Mouse (Mus musculus): ENCODE results near the gene Lmod3. TPM values are rescaled to one million over a fixed set of nuclear protein-coding genes. Genes with fewer than 3 reads are reported as not detected.

The Lmod3 gene
- under 1 TPM; 0.38 to 0.42 TPM for total RNA-seq (2021)
- long read RNA-seq, experiment 1, result 0 reads
- long read RNA-seq, experiment 2, result 0 reads

DNA sequence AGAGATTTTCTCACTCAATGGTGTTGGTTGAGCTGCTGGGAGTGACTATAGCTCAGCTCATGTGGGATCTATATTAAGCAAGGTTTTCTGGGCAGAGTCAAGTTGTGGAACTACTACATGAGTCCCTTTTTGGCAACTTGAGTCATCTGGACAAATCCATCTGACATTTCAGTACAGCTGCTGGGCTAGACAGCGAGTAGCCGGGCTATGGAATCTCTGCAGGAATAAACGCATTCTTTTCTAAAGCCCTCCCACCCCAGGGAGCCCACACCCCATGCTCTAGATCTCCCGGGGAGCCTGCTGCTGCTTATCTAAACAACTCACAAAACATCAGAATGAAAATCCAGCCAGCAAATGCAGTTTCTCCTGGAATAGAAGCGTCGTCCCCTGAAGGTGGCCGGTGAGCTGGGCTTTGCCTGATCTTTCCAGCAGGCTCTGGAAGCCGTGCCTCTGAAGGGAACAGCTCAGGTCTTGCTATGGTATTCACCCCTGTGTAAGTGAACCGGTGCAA lies at the start of gene Lmod3:
TSS of gene Lmod3 (minus strand) at position 49 of the 511 bp plus-strand sequence.
- DNase-seq (ENCODE audit: low spot score in 2 of 2), result peak; percentile 12 to 47
- intact Hi-C loops (cut with DNase I), result no loop called here

DNA sequence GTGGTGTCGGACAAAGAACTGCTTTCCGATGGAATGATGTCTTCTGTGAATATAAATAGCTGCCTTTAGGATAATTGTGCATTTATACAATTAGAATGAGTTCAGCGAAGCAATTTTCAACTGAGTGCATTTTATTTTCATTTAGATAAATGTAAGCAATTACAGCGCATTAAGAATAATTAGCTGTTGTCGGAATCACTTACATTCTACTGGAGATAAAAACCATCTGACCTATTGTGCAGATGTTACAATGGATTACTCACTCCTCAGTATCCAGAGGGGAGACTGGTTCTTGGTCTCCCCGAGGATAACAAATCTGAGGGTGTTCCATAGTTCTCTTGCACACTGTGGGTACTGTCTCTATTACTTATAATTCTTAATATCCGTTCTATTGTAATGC lies 49.7 kb upstream of the Lmod3 start:
- DNase-seq (ENCODE audit: low spot score in 2 of 2), result no peak
- intact Hi-C loops (cut with DNase I), result no loop called here

DNA sequence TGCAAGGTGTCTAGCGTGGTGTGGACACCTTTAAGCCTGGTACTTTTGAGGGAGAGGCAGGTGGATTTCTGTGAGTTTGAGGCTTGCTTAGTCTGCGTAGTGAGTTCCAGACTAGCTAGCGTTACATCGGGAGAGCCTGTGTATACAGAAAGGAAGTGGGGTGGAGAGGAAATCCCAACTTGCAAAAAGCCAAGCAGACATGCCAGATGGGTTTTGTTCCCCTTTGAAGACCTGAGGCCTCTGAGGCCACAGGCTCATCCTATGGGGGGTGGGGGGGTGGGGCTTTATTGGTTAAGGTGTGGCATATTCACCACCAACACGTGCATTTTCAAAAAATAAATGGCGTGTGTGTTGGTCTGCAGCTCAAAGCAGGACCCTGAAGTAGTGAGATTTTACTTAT lies 48.1 kb upstream of the Lmod3 start:
- intact Hi-C loops (cut with DNase I), result no loop called here
- no peak for DNase-seq (ENCODE audit: low spot score in 2 of 2)

DNA sequence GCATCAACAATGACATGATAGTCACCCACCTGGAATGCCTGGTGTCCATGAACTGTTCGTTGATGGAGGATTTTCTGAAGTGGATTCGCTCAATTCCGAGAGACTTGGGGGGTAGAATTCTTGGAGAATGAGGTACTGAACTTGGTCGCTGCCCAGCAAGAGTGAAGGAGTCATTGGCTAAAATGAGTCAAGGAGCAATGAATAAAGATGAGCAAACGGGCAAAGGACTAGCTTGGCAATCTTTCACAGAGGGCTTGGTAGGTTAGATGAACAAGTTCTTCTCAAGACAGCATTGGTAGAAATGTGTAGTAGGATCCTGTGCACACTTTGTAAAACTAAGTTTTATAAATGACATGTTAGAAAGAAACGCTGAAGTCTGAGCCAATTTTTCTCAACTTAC lies 47.6 kb upstream of the Lmod3 start:
- no peak for DNase-seq (ENCODE audit: low spot score in 2 of 2)
- intact Hi-C loops (cut with DNase I), result no loop called here

DNA sequence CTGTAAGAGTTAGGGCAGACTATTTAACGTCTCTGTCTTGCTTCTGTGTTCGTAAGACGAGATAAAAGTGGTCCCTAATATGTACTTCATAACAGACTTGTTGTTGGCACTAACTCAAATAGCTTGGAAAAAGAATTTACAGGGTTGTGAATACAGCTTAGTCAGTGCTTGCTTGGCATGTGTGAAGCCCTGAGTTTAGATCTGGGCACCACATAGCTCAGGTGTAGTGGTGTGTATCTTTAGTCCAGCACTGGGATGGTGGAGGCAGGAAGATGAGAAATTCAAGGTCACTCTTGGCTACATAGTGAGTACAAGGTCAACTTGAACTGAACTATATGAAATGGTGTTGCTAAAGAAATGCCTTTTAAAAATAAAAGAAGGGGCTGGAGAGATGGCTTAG lies 44.6 kb upstream of the Lmod3 start:
- intact Hi-C loops (cut with DNase I), result no loop called here
- DNase-seq (ENCODE audit: low spot score in 2 of 2), result no peak

DNA sequence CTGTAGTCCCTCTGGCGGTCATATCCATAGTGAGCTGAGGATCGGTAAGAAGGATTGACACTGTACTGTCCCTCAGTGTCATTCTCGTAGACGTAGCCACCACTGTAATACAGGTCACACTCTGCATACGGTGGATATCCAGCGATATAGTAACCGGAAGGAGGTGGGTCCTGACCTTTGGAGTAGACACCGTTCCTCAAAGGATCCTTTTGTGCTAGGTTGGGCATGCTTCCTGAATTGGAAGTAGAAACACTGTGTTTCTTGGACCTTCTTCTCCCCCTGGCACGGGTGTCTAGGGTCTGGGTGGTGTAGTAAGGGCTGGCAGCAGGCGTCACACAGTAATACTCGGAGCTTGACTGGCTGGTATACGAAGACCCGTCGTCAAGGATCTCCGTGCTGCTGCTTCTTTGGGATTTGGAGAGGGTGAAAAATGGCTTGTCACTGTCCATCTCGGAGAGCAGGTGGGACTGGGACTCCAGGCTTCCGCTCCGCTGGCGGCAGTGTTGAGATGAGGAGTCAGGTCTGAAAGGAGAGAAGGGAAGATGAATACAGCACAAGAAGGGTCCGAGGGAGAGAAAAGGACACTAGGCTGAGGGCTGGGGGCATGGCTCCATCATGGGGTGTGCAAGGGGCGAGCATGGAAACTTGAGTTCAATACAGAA lies 43.4 kb upstream of the Lmod3 start:
- intact Hi-C loops (cut with DNase I), result no loop called here
- no peak for DNase-seq (ENCODE audit: low spot score in 2 of 2)

DNA sequence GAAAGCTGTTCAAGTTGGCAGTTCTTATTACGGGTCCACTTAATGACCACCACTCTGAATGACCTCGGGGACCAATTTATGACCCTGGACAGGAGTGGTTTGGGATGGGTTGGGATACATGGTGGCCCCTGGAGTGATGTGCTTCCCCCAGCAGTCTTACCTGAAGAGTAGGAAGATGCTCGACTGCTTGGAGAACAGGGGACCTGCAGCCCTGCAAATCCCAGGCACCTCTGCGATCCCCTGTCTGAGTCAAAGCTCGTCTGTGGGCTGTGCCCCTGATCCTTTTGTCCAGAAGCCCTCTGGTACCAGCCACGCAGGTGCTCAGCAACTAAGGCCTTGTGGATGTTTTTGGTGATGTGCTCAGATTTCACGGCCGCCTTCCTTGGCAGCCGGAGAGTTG lies 42.9 kb upstream of the Lmod3 start:
- no peak for DNase-seq (ENCODE audit: low spot score in 2 of 2)
- intact Hi-C loops (cut with DNase I), result no loop called here

DNA sequence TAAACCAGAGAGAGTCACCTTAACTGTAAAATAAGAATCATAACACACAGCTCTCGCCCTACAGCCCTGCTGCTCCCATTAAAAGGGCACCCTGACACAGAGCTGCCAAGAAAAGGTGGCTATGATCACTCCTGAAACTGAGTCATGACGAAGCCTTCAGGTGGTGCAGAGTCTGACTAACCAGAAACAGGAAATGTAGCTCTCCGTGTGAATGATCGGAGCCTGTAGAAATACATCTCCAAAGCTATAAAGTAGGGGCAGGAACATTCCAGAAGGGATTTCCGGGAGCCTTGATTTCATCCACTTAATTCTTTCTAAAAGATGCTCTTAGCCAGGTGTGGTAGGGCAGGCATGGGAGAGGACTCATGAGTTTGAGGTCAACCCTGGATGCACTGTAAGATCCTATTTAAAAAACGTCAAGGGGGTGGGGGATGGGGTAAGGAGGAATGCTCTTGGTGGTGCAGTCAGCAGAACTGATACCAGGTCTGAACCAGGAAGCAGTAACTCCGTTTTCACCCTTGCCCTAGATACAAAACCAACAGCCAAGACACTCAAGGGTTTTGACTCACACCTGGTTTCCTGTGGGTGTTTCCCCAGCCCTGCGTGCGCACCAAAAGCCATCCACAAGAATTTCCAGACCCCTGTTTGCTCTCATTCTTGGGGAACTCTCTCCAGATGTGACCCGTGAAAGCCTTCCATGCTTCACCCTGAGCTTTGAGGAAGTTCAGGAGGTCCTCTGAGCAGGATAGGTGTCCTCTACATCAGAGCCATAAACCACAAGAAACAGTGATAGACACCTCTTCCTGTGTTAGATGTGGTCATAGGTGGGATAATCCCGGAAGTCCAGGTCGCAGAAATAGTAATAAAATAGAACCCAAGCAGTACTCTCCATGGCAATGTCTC lies 41.4 kb upstream of the Lmod3 start:
- intact Hi-C loops (cut with DNase I), result no loop called here

DNA sequence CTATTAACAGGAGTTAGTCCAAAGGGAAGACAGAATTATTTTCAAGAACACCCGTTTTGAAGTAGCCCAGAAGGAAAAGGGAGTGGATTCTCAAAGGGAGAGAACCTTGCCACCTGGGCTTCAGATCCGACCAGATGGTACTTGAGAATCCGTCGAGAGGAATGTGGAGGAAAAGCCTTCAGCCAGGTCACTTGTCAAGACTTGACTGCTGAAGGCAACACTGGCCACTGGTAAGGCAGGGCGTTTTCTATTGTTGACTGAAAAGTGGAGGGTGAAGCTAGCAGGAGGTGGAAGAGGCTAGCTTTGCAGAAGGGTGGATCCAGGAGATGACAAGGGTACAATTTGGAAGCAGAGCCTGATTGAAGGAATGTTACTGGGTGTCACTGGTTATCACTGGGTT lies 40.3 kb upstream of the Lmod3 start:
- DNase-seq (ENCODE audit: low spot score in 2 of 2), result no peak
- intact Hi-C loops (cut with DNase I), result no loop called here

More for the DNA sequence above, 41.4 kb upstream of the Lmod3 start:
- no peak for DNase-seq (ENCODE audit: low spot score in 2 of 2)

DNA sequence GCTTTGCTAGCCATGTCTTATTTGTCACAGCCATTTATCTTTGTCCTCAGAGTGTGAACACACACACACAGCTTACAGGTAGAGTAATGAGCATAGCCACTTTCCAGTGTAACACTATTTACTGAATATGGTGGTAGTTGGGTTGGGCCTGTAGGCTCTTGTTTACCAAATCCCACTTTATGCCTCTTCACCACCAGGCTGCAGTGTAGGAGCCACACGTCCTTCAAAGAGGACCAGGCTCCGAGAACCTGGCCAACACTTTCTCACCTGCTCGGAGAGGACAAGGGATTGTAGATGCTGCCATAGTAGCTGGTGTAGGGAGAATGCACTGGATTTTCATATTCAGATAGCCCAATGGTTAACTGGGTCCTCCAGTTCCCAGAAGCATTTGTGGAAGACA lies 39.5 kb upstream of the Lmod3 start:
- DNase-seq (ENCODE audit: low spot score in 2 of 2), result no peak
- intact Hi-C loops (cut with DNase I), result no loop called here

DNA sequence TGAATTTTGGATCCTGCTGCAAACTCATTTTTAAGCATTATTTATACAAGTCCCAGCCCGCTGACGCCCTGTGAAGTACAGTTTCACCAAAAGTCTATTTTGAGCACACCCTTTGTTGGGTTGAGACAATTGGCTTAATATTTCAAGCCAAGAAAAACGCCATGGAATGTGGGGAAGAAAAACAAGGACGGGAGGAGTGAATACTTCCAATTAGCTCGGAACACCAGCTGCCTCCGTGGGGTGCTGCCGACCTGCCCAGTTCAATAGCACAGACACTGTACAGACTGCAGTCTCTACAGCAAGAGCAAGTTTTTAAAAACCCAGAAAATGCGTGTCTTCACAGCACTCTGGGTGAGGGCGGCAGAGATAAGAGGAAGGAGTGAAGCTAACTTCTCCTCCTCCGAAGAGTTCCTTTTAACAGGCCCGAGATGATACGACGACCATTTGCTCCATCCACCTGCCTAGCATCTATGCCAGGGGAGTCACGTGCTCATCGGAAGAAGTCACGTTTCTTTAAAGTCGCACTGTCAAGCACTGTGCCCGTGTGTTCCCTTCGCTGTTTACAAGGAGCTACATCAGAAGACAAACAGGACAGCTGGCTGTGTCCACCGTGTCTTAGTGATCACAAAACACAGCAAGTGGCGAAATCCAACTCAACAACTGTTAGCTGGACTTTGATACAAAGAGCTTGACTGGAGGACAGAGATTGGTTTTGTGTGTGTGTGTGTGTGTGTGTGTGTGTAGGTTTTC lies 38.8 kb upstream of the Lmod3 start:
- intact Hi-C loops (cut with DNase I), result no loop called here
- no peak for DNase-seq (ENCODE audit: low spot score in 2 of 2)

DNA sequence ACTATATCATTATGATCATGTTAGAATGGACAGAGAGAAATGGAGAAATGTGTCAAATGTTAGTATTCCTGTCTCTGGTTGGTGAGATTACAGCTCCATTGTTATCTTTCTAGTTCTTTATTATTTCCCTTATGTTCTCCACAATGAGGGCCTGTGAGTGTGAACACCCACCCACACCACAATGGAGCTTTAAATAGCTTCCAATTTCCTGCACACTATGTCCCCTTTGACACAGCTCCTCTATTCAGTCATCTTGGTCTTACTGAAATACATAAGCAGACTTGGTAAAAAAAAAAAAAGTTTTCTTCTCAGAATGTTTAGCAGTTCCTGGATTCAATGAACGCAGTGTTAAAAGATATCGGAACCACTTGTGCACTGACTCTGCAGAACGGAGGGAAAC lies 38.1 kb upstream of the Lmod3 start:
- DNase-seq (ENCODE audit: low spot score in 2 of 2), result no peak
- intact Hi-C loops (cut with DNase I), result no loop called here

DNA sequence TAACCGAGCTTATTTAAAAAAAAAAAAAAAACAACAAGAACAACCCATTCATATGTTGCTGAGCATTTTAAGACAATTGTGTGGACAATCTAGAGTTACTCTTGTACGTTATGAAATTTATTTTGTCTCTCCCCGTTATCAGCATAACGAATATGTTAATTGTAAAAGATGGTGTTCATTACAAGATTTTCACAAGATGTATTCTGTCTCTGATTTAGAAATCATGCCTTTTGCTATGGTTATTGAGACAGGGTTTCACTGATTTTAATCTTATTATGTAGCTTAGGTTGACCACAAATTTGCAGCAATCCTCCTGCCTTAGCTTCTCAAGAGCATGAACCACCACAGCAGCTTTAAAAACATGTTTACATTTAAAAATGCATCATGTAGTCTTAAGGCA lies 37.3 kb upstream of the Lmod3 start:
- intact Hi-C loops (cut with DNase I), result no loop called here

DNA sequence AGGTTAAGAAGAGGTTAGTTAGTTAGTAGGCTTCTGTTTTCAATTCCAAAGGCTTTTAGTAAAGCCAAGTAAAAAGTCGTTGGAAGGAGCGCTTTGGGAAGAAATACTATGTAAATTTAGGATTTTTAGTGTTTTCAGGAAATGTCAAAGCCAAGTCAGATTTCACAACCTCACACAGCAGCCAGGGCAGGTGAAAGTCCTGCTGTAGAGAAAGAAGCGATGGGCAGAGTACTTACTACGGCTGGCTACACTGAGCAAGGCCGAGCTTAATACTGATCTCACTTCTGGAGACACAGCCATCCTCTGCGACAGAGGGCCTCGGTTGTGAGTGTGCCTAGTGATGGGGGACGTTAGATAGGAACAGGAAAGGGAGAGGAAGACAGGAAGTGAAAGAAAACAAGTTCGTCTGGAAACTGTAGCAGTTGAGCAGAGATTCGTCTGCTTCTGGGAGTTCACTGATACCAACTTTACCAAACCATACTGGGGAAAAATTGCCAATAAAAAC lies 36.8 kb upstream of the Lmod3 start:
- no peak for DNase-seq (ENCODE audit: low spot score in 2 of 2)
- intact Hi-C loops (cut with DNase I), result no loop called here

More for the DNA sequence above, 37.3 kb upstream of the Lmod3 start:
- DNase-seq (ENCODE audit: low spot score in 2 of 2), result no peak

DNA sequence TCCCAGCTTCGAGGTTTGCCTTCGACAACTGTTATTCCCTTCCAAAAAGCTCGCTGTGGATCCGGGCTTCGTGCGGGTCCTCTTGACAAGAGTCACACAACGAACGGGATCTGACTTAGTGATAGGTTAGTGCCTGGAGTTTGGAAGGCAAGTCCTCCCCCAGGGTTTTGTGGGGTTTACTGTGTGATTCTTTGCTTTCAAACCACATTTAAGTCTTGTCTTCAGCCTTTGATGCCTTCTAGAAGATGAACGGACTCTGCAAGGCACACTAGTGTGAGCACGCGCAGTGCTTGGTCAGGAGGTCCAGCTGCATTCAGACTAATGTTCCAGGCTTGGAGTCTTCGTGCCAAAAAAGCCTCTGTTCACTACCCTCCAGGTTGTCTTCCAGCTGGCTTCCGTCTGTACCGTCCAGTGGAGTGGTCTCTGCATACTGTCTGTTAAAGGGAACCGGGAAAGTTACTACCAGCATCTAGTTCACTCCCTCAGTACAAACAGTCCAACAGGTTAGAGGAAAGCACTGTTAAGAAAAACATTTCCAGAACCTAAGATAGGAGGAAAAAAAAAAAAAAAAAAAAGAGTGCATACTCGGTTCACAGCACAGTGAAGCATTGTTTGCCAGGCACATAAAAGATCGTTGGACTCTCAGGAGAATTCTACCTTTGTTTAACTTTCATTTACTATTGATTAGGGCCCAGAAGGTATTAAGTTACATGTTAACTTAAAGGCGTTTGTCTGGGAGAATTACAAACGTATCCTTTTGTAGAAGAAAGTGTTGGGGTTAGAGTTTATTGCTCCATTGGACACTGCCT lies 35.7 kb upstream of the Lmod3 start:
- intact Hi-C loops (cut with DNase I), result no loop called here
- no peak for DNase-seq (ENCODE audit: low spot score in 2 of 2)

DNA sequence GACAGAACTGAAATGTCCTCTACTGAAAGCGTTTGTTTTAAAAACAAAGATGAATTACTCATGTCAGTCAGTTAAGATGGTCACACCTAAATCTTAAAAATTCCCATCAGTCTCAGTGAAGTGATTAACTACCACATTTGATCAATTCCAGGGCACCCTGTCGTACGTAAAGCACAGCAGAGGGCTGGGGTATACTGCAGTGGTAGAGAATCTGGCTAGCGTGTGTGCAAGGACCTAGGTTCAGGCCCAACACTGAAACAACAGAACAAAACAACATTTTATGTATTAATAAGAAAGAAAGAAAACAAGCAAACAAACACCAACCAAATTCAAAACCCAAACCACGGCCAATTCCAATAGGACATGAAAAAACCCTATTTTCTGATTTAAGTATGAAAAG lies 33.8 kb upstream of the Lmod3 start:
- intact Hi-C loops (cut with DNase I), result no loop called here
- DNase-seq (ENCODE audit: low spot score in 2 of 2), result no peak

DNA sequence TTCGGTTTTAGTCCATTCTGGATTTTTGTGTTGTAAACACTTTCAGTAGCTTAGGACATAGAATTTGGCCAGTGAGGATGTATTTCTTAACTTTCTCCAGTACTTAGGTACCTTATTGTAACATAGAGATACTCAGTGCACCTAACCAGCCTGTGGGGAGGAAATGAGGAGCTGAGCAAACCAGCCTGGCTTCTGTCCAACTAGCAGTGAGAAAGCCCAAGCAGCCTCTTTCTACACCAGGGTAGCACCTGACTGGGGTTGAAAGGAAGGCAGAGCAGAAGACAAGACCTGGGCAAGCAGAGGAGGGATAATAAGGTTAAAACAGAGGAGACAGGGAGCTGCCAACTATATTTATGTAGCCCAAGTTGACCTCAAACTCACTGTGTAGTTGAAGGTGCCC lies 31.1 kb upstream of the Lmod3 start:
- no peak for DNase-seq (ENCODE audit: low spot score in 2 of 2)
- intact Hi-C loops (cut with DNase I), result no loop called here

DNA sequence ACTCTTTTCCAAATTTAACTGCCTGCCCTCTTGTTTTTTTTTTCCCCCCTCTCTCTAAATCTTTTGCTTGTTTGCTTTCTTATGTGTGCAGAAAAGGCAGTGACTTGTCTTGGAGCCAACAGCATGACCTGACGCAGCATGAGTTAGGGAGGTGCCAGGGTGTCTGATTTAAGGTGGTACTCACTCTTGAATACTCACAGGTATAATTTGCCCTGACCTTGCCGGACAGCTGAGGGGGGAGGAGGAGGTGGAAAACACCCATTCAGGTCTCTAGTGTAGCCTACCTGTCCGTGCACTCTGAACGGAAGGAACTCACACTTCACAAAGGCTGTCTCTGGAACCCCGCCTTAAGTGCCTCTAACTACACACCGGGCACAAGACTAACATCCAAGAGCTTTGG lies 26.3 kb upstream of the Lmod3 start:
- DNase-seq (ENCODE audit: low spot score in 2 of 2), result no peak
- intact Hi-C loops (cut with DNase I), result loop anchor here (1.0 to 5.0 kb wide), 4 partner anchors 138 to 462 kb away; no protein-coding TSS in a partner anchor

All from left cerebral cortex, postnatal 14 days (tissue).